In the genomic region with DNA sequence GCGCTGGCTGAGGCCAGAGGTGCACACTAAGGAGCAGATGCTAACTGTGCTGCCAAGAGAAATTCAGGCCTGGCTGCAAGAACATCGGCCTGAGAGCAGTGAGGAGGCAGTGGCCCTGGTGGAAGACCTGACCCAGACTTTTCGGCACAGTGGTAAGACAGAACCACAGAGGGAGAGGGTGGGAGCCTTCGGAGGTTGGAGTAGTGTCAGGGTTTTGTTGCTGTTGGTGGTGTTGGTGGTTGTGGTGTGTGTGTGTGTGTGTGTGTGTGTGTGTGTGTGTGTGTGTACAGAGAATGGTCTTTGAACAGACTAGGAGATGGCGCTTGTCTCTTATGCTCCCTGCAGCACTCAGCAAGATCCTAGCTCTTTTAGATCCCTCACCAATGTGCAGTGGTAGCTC, we compare ENCODE assay signal across 11 mouse cellular contexts. TPM values are rescaled to one million over a fixed set of nuclear protein-coding genes. Genes with fewer than 3 reads are reported as not detected.
DNase-seq lines count a peak whose midpoint lies in the region; ATAC-seq and TF ChIP-seq lines count a peak whose summit lies in the region.
"Had no signal": no experiment of that assay in that cellular context is flagged by ENCODE, and none has a peak within 500 bp of the region (broad histone marks: within the 10 kb centered on the region; RNA-seq: fewer than 3 reads in every experiment).

No protein-coding gene starts in this region.

- peaks cover 52% of the 10 kb centered on the region for H3K4me1 ChIP-seq in heart, embryonic 12.5 days (replicated peaks)
- peaks cover 29% of the 10 kb centered on the region for H3K4me1 ChIP-seq in midbrain, embryonic 10.5 days
- H3K4me1 ChIP-seq in midbrain, embryonic 11.5 days (ENCODE audit: control insufficient read depth, insufficient read depth, low read length): peaks cover 9% of the 10 kb centered on the region
- H3K4me1 ChIP-seq in heart, embryonic 16.5 days (ENCODE audit: control insufficient read depth, insufficient read depth, low read length): peaks cover 44% of the 10 kb centered on the region
- H3K4me1 ChIP-seq in midbrain, postnatal 0 days (ENCODE audit: insufficient read depth, low read length): peaks cover 8% of the 10 kb centered on the region; the same call in 1 of the 2 replicates

- intact Hi-C loops in heart, postnatal 36 days (cut with DNase I): loop anchor here (5.0 kb wide), 1 partner anchor 479 kb away; no protein-coding TSS in a partner anchor

- no peak for TF ChIP-seq CTCF in midbrain, postnatal 0 days (IDR thresholded peaks at IDR 0.05)

- peak overlapping the region; percentile 55; the same call in 1 of the 2 replicates for H3K27ac ChIP-seq in heart, embryonic 12.5 days (ENCODE audit: poor library complexity, severe bottlenecking)
- H3K27ac ChIP-seq in midbrain, embryonic 10.5 days (replicated peaks): no peak overlapping the region
- no peak overlapping the region for H3K27ac ChIP-seq in midbrain, embryonic 11.5 days (ENCODE audit: low read depth, low read length)
- peak overlapping the region; percentile 86 for H3K27ac ChIP-seq in heart, embryonic 16.5 days (ENCODE audit: low read length)
- no peak overlapping the region for H3K27ac ChIP-seq in midbrain, postnatal 0 days (ENCODE audit: low read depth, low read length)

- no peak overlapping the region for H3K4me3 ChIP-seq in heart, embryonic 12.5 days
- H3K4me3 ChIP-seq in midbrain, embryonic 10.5 days: peak overlapping the region; percentile 18; the same call in 1 of the 2 replicates
- H3K4me3 ChIP-seq in midbrain, embryonic 11.5 days (ENCODE audit: low read depth, low read length): no peak overlapping the region
- H3K4me3 ChIP-seq in heart, embryonic 16.5 days (ENCODE audit: low read length): no peak overlapping the region
- H3K4me3 ChIP-seq in midbrain, postnatal 0 days (ENCODE audit: low read depth, low read length): no peak overlapping the region
- H3K4me3 ChIP-seq: liver, embryonic 13.5 days had no signal

- 83% methylated on average over 5 of the region's 5 CpGs for WGBS in heart, embryonic 12.5 days
- WGBS in midbrain, embryonic 10.5 days: 88% methylated on average over 5 of the region's 5 CpGs
- WGBS in midbrain, embryonic 11.5 days: 80% methylated on average over 5 of the region's 5 CpGs
- WGBS in heart, embryonic 16.5 days: 73% methylated on average over 5 of the region's 5 CpGs
- WGBS in midbrain, postnatal 0 days: 86% methylated on average over 5 of the region's 5 CpGs

- H3K9me3 ChIP-seq in heart, embryonic 12.5 days (replicated peaks): no peaks in the 10 kb centered on the region
- no peaks in the 10 kb centered on the region for H3K9me3 ChIP-seq in midbrain, embryonic 10.5 days (replicated peaks)
- H3K9me3 ChIP-seq in midbrain, embryonic 11.5 days (ENCODE audit: control insufficient read depth, low read length): no peaks in the 10 kb centered on the region
- H3K9me3 ChIP-seq in heart, embryonic 16.5 days (replicated peaks; ENCODE audit: control insufficient read depth, low read length): no peaks in the 10 kb centered on the region
- no peaks in the 10 kb centered on the region for H3K9me3 ChIP-seq in midbrain, postnatal 0 days (ENCODE audit: low read length)
- H3K9me3 ChIP-seq: liver, embryonic 13.5 days had no signal

- H3K9ac ChIP-seq in heart, embryonic 12.5 days: no peak overlapping the region
- H3K9ac ChIP-seq in midbrain, embryonic 11.5 days (ENCODE audit: low read length): no peak overlapping the region
- peak overlapping the region; percentile 26; the same call in 1 of the 2 replicates for H3K9ac ChIP-seq in heart, embryonic 16.5 days (ENCODE audit: low read length)
- no peak overlapping the region for H3K9ac ChIP-seq in midbrain, postnatal 0 days (replicated peaks; ENCODE audit: low read length, poor library complexity, severe bottlenecking)
- H3K9ac ChIP-seq: liver, embryonic 13.5 days had no signal

- H3K36me3 ChIP-seq in heart, embryonic 12.5 days: peaks cover 49% of the 10 kb centered on the region
- peaks cover 56% of the 10 kb centered on the region for H3K36me3 ChIP-seq in midbrain, embryonic 10.5 days
- peaks cover 11% of the 10 kb centered on the region for H3K36me3 ChIP-seq in midbrain, embryonic 11.5 days (ENCODE audit: control insufficient read depth, insufficient read depth, low read length)
- peaks cover 24% of the 10 kb centered on the region for H3K36me3 ChIP-seq in heart, embryonic 16.5 days (ENCODE audit: control insufficient read depth, insufficient read depth)
- H3K36me3 ChIP-seq in midbrain, postnatal 0 days (ENCODE audit: insufficient read depth, low read length): peaks cover 21% of the 10 kb centered on the region

- DNase-seq in heart, postnatal 36 days: no peak
- DNase-seq in midbrain, embryonic 10.5 days (ENCODE audit: low spot score): no peak
- no peak for DNase-seq in midbrain, embryonic 11.5 days (ENCODE audit: low spot score, missing footprints)
- no peak for DNase-seq in midbrain, postnatal 0 days (ENCODE audit: low spot score)
- DNase-seq in ovary, postnatal 14 days (ENCODE audit: low spot score): no peak
- DNase-seq: gastrocnemius, postnatal 36 days; liver, embryonic 13.5 days had no signal

- no peak for ATAC-seq in heart, embryonic 12.5 days (ENCODE audit: insufficient number of reproducible peaks, low FRiP score)
- ATAC-seq in midbrain, embryonic 11.5 days (ENCODE audit: low FRiP score): no peak
- ATAC-seq in heart, embryonic 16.5 days (replicated peaks; ENCODE audit: extremely low read depth, insufficient read depth, low FRiP score): no peak
- ATAC-seq in midbrain, postnatal 0 days (ENCODE audit: low FRiP score): no peak
- ATAC-seq in activated CD4-positive, CD25-positive, alpha-beta regulatory T cell, adult 4 months: no peak

- no peaks in the 10 kb centered on the region for H3K27me3 ChIP-seq in heart, embryonic 12.5 days (replicated peaks)
- H3K27me3 ChIP-seq in midbrain, embryonic 10.5 days (ENCODE audit: low read depth, poor library complexity, severe bottlenecking): no peaks in the 10 kb centered on the region
- no peaks in the 10 kb centered on the region for H3K27me3 ChIP-seq in midbrain, embryonic 11.5 days (ENCODE audit: control insufficient read depth, insufficient read depth, low read length)
- H3K27me3 ChIP-seq in heart, embryonic 16.5 days (ENCODE audit: control insufficient read depth, insufficient read depth, low read length): no peaks in the 10 kb centered on the region
- H3K27me3 ChIP-seq in midbrain, postnatal 0 days (ENCODE audit: insufficient read depth, low read length): no peaks in the 10 kb centered on the region
- H3K27me3 ChIP-seq: liver, embryonic 13.5 days had no signal

- 0 out of 2 replicates have a peak overlapping the region, but pooled peaks have one; percentile 1 for H3K4me2 ChIP-seq in heart, embryonic 12.5 days
- H3K4me2 ChIP-seq in midbrain, embryonic 11.5 days: no peak overlapping the region; the same call in 1 of the 2 replicates
- peak overlapping the region; percentile 27; the same call in 1 of the 2 replicates for H3K4me2 ChIP-seq in heart, embryonic 16.5 days (ENCODE audit: low read depth, low read length)
- peak overlapping the region; percentile 0 for H3K4me2 ChIP-seq in midbrain, postnatal 0 days (ENCODE audit: low read depth, low read length, poor library complexity, severe bottlenecking)
- H3K4me2 ChIP-seq: liver, embryonic 13.5 days had no signal

RNA-seq across cellular contexts. Expression of gene Zscan2, which starts 2.8 kb away (rescaled TPM):
- polyA plus RNA-seq in heart, embryonic 12.5 days (2016; fragmentation: Nextera tagmentation; extraction: Ambion mirVana): 2.0 and 2.4 TPM in 2 replicates
- 1 to 10 TPM; 5.5 to 5.7 TPM for total RNA-seq in heart, postnatal 36 days (2021)
- 2.5 and 2.9 TPM in 2 replicates for polyA plus RNA-seq in midbrain, embryonic 10.5 days (2016; fragmentation: Nextera tagmentation; extraction: Ambion mirVana)
- polyA plus RNA-seq in midbrain, embryonic 11.5 days (2014; fragmentation: Nextera tagmentation; extraction: Ambion mirVana): 3.8 and 5.0 TPM in 2 replicates
- 1.4 and 2.0 TPM in 2 replicates for polyA plus RNA-seq in heart, embryonic 16.5 days (2015; fragmentation: Nextera tagmentation; extraction: Ambion mirVana)
- 18.2 and 22.4 TPM in 2 replicates for total RNA-seq in midbrain, postnatal 0 days (2014; rRNA removed)
- polyA plus RNA-seq in midbrain, postnatal 0 days (2015; fragmentation: Nextera tagmentation; extraction: Ambion mirVana): 2.7 TPM in 2 replicates
- polyA plus RNA-seq in activated CD4-positive, CD25-positive, alpha-beta regulatory T cell, adult 4 months (2017; shearing (Covaris generic)): 1 to 10 TPM; 3.0 to 3.3 TPM

RNA-seq across cellular contexts. Expression of gene Wdr73, which starts 37.5 kb away (rescaled TPM):
- polyA plus RNA-seq in heart, embryonic 12.5 days (2016; fragmentation: Nextera tagmentation; extraction: Ambion mirVana): 18.8 and 19.9 TPM in 2 replicates
- 1 to 10 TPM; 5.1 to 5.6 TPM for total RNA-seq in heart, postnatal 36 days (2021)
- 48.0 and 50.2 TPM in 2 replicates for polyA plus RNA-seq in midbrain, embryonic 10.5 days (2016; fragmentation: Nextera tagmentation; extraction: Ambion mirVana)
- 36.1 and 41.2 TPM in 2 replicates for polyA plus RNA-seq in midbrain, embryonic 11.5 days (2014; fragmentation: Nextera tagmentation; extraction: Ambion mirVana)
- 19.7 and 21.5 TPM in 2 replicates for polyA plus RNA-seq in heart, embryonic 16.5 days (2015; fragmentation: Nextera tagmentation; extraction: Ambion mirVana)
- total RNA-seq in midbrain, postnatal 0 days (2014; rRNA removed): 33.2 and 58.1 TPM in 2 replicates
- 34.7 and 35.0 TPM in 2 replicates for polyA plus RNA-seq in midbrain, postnatal 0 days (2015; fragmentation: Nextera tagmentation; extraction: Ambion mirVana)
- 10 to 100 TPM; 22.5 to 27.1 TPM for polyA plus RNA-seq in activated CD4-positive, CD25-positive, alpha-beta regulatory T cell, adult 4 months (2017; shearing (Covaris generic))

RNA-seq across cellular contexts. Expression of gene Iqgap1, which starts 37.7 kb away (rescaled TPM):
- 41.3 and 42.0 TPM in 2 replicates for polyA plus RNA-seq in heart, embryonic 12.5 days (2016; fragmentation: Nextera tagmentation; extraction: Ambion mirVana)
- total RNA-seq in heart, postnatal 36 days (2021): 10 to 100 TPM; 40.5 to 43.2 TPM
- 23.7 and 27.1 TPM in 2 replicates for polyA plus RNA-seq in midbrain, embryonic 10.5 days (2016; fragmentation: Nextera tagmentation; extraction: Ambion mirVana)
- polyA plus RNA-seq in midbrain, embryonic 11.5 days (2014; fragmentation: Nextera tagmentation; extraction: Ambion mirVana): 23.5 and 24.8 TPM in 2 replicates
- 49.0 and 51.6 TPM in 2 replicates for polyA plus RNA-seq in heart, embryonic 16.5 days (2015; fragmentation: Nextera tagmentation; extraction: Ambion mirVana)
- 20.6 and 31.0 TPM in 2 replicates for total RNA-seq in midbrain, postnatal 0 days (2014; rRNA removed)
- 11.3 and 12.3 TPM in 2 replicates for polyA plus RNA-seq in midbrain, postnatal 0 days (2015; fragmentation: Nextera tagmentation; extraction: Ambion mirVana)
- polyA plus RNA-seq in activated CD4-positive, CD25-positive, alpha-beta regulatory T cell, adult 4 months (2017; shearing (Covaris generic)): 100 to 1,000 TPM; 203 to 267 TPM

RNA-seq across cellular contexts. Expression of gene Nmb, which starts 41.4 kb away (rescaled TPM):
- 3.6 and 3.7 TPM in 2 replicates for polyA plus RNA-seq in heart, embryonic 12.5 days (2016; fragmentation: Nextera tagmentation; extraction: Ambion mirVana)
- total RNA-seq in heart, postnatal 36 days (2021): 1 to 10 TPM; 5.9 to 8.8 TPM
- polyA plus RNA-seq in midbrain, embryonic 10.5 days (2016; fragmentation: Nextera tagmentation; extraction: Ambion mirVana): 7.0 and 7.4 TPM in 2 replicates
- 6.9 and 7.9 TPM in 2 replicates for polyA plus RNA-seq in midbrain, embryonic 11.5 days (2014; fragmentation: Nextera tagmentation; extraction: Ambion mirVana)
- polyA plus RNA-seq in heart, embryonic 16.5 days (2015; fragmentation: Nextera tagmentation; extraction: Ambion mirVana): 4.9 and 5.8 TPM in 2 replicates
- 13.0 and 14.3 TPM in 2 replicates for total RNA-seq in midbrain, postnatal 0 days (2014; rRNA removed)
- polyA plus RNA-seq in midbrain, postnatal 0 days (2015; fragmentation: Nextera tagmentation; extraction: Ambion mirVana): 9.4 and 10.1 TPM in 2 replicates
- 10 to 100 TPM; 58.7 to 67.5 TPM for polyA plus RNA-seq in activated CD4-positive, CD25-positive, alpha-beta regulatory T cell, adult 4 months (2017; shearing (Covaris generic))
- total RNA-seq: megakaryocyte-erythroid progenitor cell, adult 5-6 weeks had no signal

Comparison
In these comparisons a context has a peak if more than half of its experiments do, and no peak if none do; other contexts are left out.
1. H3K27ac ChIP-seq: peak in heart, embryonic 12.5 days (single experiment) and heart, embryonic 16.5 days (single experiment); none in midbrain, embryonic 10.5 days (single experiment), midbrain, embryonic 11.5 days (single experiment) and midbrain, postnatal 0 days (single experiment).